Mouse (Mus musculus) liver, postnatal 0 days (tissue): ENCODE data around the gene Nectin1.

ENCODE experiments used
- CTCF ChIP-seq: sonication (generic); IDR thresholded peaks from 2 replicates; pipeline ENCODE4 v1.5.1; 2016; ENCODE audit warnings: antibody characterized with exemption, low read depth
- EP300 ChIP-seq: IDR thresholded peaks from 2 replicates; pipeline ENCODE4 v1.6.1; 2016; ENCODE audit warnings: antibody characterized with exemption, low read depth, mild to moderate bottlenecking

DNA sequence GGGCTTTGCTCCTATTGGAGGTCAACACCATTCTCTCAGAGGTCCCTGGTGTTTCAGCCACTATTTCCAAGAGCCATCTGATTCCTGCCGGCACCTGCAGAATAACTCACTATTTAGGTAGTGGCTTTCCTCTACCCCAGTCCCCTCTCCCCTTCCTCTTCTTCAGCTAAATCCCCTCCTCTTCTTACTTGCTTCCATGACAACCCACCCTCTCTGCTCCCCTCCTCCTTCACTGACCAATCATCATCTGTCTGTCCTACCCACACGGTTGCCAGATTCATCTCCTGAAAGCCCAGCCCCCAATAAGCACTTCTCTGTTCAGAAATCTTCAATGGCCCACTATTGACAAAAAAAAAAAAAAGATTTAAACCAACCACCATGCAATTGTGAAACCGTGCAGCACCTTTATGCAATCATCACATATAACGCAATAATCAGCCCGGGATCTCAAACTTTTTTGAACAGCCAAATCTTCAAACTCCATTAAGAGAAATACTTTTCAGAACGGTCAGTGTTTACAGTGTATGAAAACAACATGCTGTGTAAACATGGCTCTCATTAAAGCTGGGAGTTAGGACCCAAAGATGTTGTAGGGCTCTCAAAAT lies 5.2 kb upstream of the Nectin1 start:
- no peak for TF ChIP-seq EP300
- no peak for TF ChIP-seq CTCF
